Mouse (Mus musculus) lung, postnatal 36 days (tissue): ENCODE results near the gene Ttc7b.

Experiments
- DNase-seq: peaks from one replicate; pipeline ENCODE4 v3.0.0; 2022; ENCODE audit warnings: mixed read lengths

Ttc7b gene

DNA sequence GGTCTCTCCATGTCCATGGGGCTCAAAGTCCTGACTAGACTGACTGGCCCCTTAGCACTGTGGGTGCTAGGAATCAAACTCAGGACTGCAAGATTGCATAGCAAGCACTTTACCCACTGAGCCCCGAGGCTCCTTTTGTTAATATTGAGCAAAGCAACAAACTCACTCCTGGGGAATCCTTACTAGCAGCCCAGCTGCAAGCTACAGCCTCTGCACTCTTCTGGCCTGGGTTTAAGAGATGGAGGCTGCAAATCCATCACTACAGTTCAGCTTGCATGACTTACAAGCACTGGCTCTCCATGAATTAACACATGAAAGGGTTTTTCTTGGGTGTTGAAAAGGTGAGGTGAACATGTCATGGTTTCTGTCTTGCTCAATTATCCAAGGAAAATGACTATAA is 142.8 kb downstream of the Ttc7b start:
- DNase-seq, result no peak

DNA sequence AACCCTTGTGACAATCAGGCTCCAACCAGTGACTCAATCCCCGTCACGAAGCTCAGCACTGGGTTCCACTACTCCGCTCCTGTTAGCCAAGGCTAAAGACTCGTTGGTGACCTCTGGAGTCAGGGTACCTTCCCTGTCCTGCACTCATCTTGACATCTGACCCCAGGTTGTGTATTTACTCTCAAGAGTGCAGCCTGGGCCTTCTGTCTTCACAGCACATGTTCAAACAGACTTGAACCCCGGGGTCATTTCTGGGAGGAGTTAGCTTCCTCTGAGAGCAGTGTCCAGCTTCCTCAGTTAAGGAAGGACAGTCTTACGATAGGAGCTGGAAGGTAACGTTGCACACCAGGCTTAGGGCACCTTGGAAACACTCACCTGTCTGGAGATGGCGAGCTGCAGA is 144.8 kb downstream of the Ttc7b start:
- no peak for DNase-seq

DNA sequence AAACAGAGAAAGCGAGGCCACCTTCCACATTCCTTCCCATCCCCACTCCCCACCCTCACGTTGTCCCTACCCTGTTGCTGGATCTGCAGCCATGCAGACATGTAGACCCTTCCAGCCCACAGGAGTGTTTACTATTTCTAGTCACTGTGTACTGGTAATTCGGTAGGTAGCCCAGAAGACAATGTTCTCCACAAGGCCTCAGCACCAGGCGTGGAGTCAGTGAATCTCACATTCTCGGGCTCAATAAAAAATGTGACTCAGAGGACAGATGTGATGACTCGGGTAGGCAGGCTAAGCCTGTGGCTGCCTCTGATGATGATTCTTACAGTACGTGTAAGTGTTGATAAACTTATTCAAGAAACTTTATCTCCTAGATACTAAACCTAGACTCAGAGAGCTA is 147.8 kb downstream of the Ttc7b start:
- no peak for DNase-seq

DNA sequence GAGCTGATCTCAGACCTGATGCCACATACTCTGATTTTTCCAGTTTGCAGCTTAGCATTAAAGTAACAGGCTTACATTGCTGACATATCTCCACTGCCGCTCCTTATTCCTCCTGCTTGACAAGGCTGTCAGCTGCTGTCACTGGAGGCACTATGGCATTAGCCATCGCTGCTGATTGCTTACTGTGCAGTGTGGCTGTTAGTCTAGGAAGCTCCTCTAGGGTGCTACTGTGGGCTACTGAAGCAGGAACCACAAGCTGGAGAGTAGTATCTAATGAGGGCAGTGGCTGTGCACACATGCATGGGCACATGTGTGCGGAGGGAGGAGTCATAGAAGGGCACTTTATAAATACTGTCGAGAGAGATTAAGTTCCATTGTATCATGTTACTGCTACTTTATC is 148.6 kb downstream of the Ttc7b start:
- DNase-seq, result no peak

DNA sequence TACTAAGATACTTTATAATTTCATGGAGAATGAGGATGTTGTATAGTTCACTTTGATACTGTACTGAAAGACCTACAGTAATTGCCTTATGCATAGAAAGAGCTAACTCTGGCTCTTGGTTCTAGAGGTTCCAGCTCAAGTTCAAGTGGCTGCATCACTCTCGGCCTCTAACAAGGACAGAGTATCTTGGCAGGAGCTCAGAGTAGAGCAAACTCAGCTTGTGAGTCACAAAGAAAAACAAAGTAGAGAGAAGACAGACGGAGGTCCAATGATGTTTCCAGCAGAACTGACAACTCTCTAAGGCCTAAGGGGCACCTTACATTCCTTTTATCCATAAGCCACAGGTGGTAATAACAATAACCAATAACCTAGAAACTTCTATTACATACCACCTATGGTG is 150.8 kb downstream of the Ttc7b start:
- no peak for DNase-seq

DNA sequence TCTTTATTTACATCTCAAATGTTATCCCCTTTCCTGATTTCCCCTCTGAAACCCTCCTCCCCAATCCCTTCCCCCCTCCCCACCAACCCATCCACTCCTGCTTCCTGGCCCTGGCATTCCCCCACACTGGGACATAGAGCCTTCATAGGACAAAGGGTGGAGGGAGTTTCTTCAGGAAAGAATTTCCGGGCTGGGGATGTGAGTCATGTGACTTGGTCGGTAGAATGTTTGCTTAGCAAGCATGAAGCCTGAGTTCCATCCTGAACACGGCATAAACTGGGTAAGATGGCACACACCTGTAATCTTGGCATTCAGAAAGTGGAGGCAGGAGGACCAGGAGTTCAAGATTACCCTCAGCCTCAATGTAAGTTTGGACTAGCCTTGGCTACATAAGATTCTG is 151.4 kb downstream of the Ttc7b start:
- no peak for DNase-seq

DNA sequence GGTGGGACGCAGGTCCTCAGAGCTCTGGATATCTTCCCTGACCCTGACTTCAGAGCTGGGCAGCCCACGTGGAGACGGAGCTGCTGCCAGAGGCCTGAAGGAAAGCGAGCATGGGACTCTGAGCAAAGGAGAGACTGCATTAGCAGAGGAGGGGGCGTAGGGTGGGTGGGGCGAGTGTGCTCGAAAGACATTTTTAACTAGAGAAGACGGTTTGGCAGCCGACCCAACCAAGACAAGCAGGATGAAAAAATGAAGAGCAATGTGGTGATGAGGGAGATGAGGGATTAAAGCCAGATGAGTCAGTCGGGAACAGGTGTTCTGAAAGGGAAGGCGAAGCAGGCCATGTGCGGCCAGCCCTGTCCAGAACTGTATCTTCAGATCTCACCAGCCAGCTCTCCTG is 159.3 kb downstream of the Ttc7b start:
- no peak for DNase-seq

- DNase-seq, result no peak
Measured at GRCm38 (mm10) chr12:100358040-100358620, 162.5 kb downstream of the Ttc7b start.

DNA sequence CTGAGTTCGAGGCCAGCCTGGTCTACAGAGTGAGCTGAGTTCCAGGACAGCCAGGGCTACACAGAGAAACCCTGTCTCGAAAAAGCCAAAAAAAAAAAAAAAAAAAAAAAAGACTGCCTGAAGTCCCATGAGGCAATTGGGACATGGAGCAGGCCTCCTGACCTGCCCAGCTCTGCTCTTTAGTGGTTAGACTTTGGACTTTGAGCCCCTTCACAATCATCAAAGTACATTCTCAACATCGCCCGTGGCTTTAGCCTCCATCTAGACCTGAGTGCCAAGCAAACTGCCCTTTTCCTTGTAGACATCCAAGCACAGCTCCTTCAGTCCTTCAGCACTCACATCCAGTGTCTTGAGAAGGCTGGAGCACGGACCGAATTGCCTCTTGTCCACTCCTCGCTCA is 164.2 kb downstream of the Ttc7b start:
- no peak for DNase-seq

DNA sequence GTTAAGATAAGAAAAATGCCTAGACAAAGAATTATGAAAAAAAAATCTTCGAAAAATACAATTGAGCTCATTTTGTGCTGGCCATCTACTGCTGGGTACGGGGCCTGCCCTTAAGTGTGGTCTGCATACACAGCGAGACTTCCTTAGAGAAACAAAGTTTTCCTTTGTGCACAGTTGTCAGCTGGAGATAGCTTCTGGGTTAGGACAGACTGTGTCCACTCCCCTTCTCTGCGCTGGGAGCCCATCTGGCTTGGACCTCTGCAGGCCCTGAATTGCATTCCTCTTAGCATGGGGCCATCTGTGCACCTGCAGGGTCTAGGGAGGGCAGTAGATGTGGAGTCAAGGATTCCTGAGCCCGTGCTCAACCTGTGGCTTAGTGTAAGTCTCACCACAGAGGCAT is 165.1 kb downstream of the Ttc7b start:
- DNase-seq, result no peak

- DNase-seq, result no peak
Measured at GRCm38 (mm10) chr12:100353954-100354353, 166.7 kb downstream of the Ttc7b start.

DNA sequence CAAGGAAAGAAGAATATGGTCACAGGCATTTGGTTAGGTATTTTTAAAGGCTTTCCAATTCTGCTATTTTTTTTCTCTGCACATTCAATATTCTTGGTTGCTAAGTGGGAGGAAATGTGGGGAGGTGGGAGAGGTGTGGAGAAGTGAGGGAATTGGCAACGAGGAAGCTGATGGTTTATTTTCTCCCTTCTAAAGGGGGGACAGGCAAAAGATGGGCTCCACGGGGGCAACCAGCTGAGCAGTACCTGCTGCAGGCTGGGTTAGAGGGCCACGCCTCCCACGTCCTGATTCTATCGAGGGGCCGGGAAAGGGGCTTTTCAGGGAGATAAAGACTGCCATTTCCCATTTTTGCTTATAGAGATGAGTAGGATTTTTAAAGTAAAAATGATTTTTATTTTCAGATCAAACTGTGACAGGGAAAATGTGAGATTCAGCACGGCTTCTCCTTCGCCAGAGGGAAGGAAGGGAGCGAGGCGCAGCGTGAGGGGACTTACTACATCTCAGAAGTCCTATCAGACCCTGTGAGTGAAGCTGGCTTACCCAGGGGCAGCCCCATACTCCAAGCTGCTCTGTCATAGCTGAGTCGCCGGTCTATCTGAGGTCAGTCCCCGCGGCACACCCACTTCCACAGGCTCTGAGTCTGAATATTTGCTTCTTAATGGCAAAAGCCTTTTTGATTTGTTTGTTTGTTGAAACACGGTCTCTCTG is 167.4 kb downstream of the Ttc7b start:
- no peak for DNase-seq

- no peak for DNase-seq
Measured at GRCm38 (mm10) chr12:100352094-100352493, 168.5 kb downstream of the Ttc7b start.

DNA sequence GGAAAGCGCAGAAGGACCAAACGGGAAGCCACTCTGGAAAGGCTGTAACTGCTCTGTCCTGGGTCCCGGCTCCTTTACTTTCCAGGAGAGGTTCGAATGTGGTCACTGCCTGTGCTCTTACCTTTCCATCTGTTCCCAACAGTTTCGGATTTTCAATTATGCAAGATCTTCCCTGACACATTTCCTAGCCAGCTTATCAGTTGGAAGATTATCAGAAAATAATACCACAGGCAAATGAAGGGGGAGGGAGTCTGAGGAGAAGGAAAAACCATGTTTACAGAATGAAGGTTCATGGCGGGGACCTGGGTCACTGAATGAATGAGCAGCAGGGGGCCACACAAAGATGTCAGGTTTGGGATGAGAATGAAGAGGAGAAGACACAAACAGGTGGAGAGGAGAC is 177.1 kb downstream of the Ttc7b start:
- DNase-seq, result no peak

DNA sequence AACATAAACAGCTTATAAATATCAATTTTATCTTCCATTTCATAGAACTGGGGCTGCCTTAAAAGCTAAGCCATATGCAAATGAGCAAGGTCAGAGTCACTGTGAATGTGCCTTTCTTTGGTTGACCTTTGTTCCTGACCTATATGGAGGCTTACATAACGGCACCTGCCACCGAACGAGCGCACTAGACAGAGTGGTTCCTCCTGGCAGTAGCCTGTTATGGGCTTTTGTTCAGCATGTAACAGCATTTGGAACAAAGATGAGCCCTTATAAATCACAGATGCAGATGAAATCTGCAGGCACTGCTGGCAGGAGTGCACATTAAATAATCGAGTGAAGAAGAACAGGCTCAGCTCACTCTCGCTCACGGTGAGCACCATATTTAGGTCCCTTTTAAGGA is 179.0 kb downstream of the Ttc7b start:
- no peak for DNase-seq

GRCm38 (mm10) chr12:100340901-100341460 is 179.6 kb downstream of the Ttc7b start:
- no peak for DNase-seq

- DNase-seq, result peak; percentile 36
Measured at GRCm38 (mm10) chr12:100338055-100338454, 182.6 kb downstream of the Ttc7b start.

GRCm38 (mm10) chr12:100337351-100338018 is 183.1 kb downstream of the Ttc7b start:
- DNase-seq, result peak; percentile 53

GRCm38 (mm10) chr12:100336241-100336640 is 184.4 kb downstream of the Ttc7b start:
- no peak for DNase-seq

- DNase-seq, result no peak
Measured at GRCm38 (mm10) chr12:100331806-100332205, 188.8 kb downstream of the Ttc7b start.

- no peak for DNase-seq
Measured at GRCm38 (mm10) chr12:100330234-100330633, 190.4 kb downstream of the Ttc7b start.

GRCm38 (mm10) chr12:100328998-100329397 is 191.6 kb downstream of the Ttc7b start:
- DNase-seq, result no peak

- peak; percentile 50 for DNase-seq
Measured at GRCm38 (mm10) chr12:100328557-100328956, 192.1 kb downstream of the Ttc7b start.

GRCm38 (mm10) chr12:100326732-100327131 is 193.9 kb downstream of the Ttc7b start:
- DNase-seq, result peak; percentile 53
